Mouse (Mus musculus) mature B cell (primary cell): ENCODE results near the gene Zfp874a.
"Not testable (repeated sequence)": the region's sequence is repeated elsewhere in the genome, so short reads cannot be mapped to it uniquely, and the experiment has no call there.

Experiments used
- in situ Hi-C: fragments of 300-500 bp; cut with MboI; formaldehyde crosslinking; loops from 2 replicates; pipeline ENCODE4 v1.14.3; 2019

Zfp874a gene

DNA sequence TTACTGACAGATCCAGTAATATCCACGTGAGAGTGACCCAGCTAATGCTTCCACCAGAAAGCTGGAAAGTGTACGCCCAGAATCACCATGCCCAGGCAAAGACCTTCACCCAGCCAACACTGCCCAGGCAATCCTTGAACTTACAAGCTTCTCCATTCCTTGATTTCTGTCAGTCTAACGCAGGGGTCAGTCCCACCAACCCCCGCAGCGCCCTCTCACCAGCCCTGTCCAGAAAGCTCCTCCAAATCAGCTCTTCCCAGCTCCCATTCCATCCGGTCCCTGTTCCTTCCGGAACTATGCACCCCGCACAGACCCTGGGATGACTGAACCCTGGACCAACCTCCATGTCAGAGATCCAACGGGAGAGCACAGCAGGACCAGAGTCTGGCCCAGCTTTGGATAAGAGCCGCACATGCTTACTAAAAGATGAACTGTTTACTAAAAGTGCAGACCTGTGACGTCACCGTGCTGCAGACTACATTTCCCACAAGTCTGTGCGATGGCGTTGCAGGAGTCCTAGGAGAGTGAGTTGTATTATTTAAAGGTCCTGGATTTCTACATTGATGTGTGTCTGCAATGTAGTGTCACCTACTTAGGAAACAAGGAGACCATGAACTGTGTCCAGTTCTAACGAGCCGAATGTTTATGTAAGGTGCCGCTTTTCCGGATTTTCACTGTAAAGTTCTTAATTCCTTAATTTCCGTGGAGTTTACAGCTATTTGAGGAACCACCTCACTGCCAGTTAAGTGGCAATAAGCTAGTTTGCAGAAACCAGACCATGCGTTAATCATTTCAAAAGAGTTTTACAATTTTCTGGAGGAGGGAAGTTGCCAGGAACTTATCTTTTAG, at the start of gene Zfp874a:
Gene Zfp874a, minus strand, starts transcription at position 453 of the 849 bp plus-strand sequence.
- in situ Hi-C loops: no loop called here

DNA sequence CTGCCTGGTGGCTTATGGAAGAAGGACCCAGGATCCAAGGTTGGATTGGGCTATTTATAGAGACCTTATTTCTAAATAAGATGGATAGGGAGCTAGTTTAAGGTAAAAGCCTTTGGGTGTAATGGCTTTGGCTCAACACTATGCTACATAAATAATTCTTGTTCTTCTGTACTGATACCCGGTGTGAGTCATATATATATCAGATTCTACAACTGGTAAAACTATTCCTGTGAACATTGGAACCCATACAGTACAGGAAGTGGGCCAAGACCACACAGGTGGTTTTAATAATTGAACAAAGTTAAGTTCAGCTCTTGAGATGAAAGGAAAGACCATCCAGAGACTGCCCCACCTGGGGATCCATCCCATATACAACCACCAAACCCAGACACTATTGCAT, 49.5 kb upstream of the Zfp874a start:
- in situ Hi-C loops: no loop called here

DNA sequence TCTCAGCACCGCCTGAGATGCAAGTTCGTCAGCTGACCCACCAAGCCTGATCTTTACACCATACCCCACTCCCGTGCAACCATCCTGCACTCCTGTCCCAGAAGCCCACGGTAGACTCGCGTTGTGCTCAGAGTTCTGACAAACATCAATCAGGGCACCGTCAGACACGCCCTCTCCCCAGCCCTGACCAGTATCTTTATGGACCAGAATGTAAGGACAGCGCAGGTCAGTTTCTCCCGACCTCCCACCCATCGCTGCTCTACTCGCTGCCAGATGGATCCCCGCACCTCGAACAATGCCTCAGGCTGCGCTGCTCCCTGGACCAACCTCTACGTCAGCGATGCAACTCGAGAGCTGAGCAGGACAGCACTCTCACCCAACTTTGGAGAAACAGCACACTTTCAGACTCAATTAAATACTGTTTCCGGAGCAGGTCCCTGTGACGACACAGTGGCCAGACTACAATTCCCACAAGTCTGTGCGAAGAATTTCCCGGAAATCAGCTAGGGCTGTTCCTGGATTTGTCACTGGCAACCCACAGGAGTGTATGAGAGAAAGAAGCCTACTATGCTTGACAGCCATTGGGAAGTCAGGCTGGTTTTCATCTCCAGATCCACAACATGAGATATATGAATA, 48.8 kb upstream of the Zfp874a start, which contains the start of gene Zfp58:
Gene Zfp58, minus strand, starts transcription at position 472 of the 636 bp plus-strand sequence.
- in situ Hi-C loops: no loop called here

DNA sequence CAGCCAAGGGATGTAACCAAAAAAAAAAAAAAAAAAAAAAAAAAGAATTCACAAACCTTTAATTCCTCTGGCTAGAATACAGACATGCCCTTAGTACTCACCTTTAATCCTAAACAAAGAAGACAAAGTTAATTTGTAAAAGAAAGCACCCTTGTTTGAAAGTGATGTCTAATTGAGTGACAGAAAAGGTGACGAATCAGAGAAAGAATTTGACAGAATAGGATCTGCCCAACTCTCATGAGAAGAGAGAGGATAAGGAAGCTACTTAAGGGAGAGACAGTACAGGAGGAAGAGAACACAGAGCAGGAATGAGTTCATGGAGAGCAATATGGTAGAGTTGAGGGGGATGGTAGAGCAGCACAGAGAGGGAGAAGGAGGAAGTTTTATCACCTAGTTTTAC, 44.2 kb upstream of the Zfp874a start:
- in situ Hi-C loops: no loop called here

DNA sequence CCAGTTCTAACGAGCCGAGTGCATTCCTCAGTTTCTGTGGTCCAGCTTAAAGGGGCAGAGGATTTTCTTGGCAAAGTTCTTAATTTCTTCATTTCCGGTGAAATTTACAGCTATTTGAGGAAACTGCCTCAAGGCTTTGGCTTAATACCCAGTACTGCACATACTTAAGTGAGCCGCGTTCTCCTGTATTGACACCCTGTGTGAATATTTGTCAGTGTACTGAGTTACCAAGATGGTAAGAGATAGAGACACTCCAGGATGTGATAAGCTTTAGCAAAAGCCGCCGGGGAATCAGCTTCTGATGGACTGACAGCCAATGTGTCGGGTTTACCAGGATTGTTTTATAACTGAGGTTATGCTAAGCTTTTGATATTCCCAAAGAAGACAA, 33.0 kb upstream of the Zfp874a start:
- in situ Hi-C loops: no loop called here

DNA sequence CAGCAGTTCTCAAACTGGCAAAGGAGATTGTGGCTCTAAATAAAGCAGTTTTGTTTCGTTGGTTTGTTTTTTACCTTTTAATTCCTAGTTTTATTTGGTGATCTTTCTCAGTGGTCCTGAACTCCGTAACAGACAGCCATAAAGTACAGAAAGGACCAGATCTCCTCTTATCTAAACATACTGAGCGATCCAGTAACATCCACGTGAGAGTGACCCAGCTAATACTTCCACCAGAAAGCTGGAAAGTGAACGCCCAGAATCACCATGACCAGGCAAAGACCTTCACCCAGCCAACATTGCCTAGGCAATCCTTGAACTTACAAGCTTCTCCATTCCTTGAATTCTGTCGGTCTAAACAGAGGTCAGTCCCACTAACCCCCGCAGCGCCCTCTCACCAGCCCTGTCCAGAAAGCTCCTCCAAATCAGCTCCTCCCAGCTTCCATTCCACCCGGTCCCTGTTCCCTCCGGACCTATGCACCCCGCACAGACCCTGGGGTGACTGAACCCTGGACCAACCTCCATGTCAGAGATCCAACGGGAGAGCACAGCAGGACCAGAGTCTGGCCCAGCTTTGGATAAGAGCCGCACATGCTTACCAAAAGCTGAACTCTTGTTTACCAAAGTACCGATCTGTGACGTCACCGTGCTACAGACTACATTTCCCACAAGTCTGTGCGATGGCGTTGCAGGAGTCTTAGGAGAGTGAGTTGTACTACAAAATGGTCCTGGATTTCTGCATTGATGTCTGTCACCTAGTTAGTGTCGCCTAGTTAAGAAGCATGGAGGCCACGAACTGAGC, 32.4 kb upstream of the Zfp874a start, which contains the start of gene Zfp874b:
Gene Zfp874b, minus strand, starts transcription at position 634 of the 799 bp plus-strand sequence.
- in situ Hi-C loops: no loop called here

- in situ Hi-C loops: no loop called here
Measured at GRCm38 (mm10) chr13:67481528-67481927, 30.1 kb upstream of the Zfp874a start.

DNA sequence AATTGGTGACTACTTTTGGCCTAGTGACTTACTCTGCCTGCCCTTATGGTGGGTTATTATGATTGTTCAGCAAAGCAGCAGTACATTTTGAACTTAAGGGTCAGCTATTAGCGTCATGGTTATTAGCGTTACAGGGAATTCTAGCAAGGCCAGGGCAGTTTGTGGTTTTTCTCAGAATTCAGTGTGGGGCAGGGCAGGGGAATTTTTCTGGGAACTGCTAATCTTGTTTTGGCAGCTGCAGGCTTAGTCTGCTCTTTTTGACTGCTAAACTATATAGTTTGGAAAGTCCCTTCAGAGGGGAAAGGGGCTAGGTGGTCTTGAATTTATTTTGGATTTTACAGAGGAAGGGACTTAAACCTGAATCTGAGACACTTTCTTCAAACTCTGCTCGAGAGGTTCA, 17.9 kb upstream of the Zfp874a start:
- in situ Hi-C loops: no loop called here

GRCm38 (mm10) chr13:67463506-67464185, 12.2 kb upstream of the Zfp874a start:
- in situ Hi-C loops: not testable (repeated sequence)

GRCm38 (mm10) chr13:67452021-67452309, 541 bp upstream of the Zfp874a start:
- in situ Hi-C loops: no loop called here

GRCm38 (mm10) chr13:67437095-67437494, 14.3 kb downstream of the Zfp874a start:
- in situ Hi-C loops: not testable (repeated sequence)

DNA sequence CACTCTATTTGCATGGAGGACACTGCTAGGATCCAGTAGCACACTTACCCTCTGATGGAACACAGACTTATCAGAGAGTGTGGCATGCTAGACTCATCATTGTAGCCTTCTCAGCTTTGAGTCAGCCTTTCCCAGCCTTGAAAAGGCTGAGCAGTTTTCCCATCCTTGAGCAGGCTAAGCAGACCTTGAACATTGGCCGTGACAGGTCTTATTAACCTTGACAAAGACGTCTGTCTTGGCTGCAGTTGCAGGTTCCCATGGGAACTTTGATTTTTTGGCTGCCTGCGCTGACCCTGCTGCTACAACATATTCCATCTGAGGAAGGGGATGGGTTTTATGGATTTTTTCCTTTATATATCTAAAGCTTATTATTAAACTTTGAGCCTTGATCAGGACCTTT, 23.3 kb downstream of the Zfp874a start:
- in situ Hi-C loops: no loop called here

- in situ Hi-C loops: not testable (repeated sequence)
Measured at GRCm38 (mm10) chr13:67425699-67426098, 25.7 kb downstream of the Zfp874a start.

GRCm38 (mm10) chr13:67422532-67422931, 28.9 kb downstream of the Zfp874a start:
- in situ Hi-C loops: not testable (repeated sequence)

DNA sequence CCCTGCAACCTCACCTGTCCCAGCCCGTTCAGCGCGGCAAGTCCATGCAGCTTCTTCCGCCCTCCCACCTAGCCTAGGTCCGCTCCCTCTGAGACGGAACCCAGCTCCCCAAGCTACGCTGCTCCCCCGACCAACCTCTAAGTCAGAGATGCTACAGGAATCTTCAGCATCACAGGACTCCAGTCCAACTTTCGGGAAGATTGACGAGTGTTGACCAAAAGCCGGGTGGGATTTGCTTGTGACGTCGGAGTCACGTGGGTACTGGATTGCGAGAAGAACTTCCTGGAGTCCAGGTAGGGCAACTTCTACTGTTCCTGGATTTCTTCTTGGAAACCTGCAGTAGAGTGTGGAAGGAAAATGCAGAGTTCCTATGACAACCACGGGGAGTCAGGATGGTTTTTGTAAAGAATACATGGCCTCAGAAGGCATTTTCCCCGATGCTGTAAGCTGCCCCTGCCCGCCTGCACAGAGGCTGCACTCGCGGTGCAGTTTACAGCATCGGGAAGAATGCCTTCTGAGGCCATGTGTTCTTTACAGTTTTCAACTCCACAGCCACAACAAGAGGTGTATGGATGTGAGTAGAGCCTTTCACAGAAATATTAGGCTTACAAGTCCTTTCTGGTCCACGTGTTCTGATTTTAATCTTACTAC, 30.1 kb downstream of the Zfp874a start, which contains the start of gene Zfp459:
Gene Zfp459, minus strand, starts transcription at position 212 of the 651 bp plus-strand sequence.
- in situ Hi-C loops: no loop called here

DNA sequence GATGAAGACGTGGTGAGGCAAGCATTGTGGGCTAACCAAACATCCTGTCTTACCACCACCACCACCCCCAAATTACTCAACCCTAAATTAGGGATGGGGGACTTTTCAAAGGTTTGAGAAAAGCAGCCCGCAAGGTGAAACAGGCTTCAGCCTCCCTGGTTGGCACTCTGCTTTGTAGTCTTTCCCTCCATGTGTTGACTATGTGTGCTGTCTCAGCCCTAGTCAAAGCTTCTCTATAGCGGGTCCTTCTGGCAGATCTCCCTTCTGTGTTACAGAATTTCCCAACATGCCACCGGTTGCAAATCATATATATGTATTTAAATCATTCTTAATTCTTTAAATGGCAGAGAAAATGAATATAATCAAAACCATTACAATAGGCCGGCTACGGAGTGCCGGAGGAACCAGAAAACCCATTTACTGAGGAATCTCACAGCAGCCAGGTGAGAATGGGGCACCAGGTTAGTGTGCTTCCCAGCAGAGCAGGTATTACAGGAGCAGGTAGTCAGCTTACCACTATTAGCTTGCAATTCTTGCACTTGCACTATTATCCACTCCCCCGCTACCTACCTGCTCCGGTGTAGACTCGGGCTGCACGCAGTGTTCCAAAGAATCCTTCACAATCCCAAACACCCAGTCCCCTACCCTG, 30.7 kb downstream of the Zfp874a start:
- in situ Hi-C loops: no loop called here

GRCm38 (mm10) chr13:67416811-67417210, 34.6 kb downstream of the Zfp874a start:
- in situ Hi-C loops: no loop called here

- in situ Hi-C loops: no loop called here
Measured at GRCm38 (mm10) chr13:67415759-67416158, 35.7 kb downstream of the Zfp874a start.

GRCm38 (mm10) chr13:67413634-67414033, 37.8 kb downstream of the Zfp874a start:
- in situ Hi-C loops: not testable (repeated sequence)

DNA sequence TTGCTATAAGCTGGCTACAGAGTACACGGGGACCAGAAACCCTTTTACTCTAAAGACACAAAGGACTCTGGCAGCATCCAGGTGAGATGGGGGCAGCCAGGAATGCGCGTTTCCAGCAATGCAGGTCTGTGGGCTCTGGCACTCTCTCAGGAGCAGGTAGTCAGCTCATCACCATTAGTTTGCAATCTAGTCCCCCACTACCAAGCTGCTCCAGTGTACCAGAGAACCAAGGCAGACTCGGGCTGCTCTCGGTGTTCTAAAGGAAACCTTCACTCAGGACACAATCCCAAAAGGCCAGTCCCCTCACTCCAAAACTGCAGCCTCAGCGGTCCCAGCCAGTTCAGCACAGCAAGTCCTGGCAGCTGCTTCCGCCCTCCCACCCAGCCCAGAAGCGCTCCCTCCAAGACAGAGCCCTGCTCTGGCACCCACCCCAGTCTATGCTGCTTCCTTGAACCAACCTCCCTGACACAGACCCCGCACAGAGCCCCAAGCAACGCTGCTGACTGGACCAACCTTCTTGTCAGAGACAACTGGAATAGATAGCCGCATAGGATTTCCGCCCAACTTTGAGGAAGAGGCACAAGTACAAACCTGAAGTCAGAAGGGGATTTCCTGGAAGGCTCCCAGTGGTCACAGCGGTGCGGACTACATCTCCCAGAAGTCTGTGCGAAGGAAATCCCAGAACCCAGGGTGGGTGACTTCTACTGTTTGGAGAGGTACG, 52.1 kb downstream of the Zfp874a start, which contains the start of gene Zfp429:
Gene Zfp429, minus strand, starts transcription at position 637 of the 721 bp plus-strand sequence.
- in situ Hi-C loops: not testable (repeated sequence)
